In the genomic region with DNA sequence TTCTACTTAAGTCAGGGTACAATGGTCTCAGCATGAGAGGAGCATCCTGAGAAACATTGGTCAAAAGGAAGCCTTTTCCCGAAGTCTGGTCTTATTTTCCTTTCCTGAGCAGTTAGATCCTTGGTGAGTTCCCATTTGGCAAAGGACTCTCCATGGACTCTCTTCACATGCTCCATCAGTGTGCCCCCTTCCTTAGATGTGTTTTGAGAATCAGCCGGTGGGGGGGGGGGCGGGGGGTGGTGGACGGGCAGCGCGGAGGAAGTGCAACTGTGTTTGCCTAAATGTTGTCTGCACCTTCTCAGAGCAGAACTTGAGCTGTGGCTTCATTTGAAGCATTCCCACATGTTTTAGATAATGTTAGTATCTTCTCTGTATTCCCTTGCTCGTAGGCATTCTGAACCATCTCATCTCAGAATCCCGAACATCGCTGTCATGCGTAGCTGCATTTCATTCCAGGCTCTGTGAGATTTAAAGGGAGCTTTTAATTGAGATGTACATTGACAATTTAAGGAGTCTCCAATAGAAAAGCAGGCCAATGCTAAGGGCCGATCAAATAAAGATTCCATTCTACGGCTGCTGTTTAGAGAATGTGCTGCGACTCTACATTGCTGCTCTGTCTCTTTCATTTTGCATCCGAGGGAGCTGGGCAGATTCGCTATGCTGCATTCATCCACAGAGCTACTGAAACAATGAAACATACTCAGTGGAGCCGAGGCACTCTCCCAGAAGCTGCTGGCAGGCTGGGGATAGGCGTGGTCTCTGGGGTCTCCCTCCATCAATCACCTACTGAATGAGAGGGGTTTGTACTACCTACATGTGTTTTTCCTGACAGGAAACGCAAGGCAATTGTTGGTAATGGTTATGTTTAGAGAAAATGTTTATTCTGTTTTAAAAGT, we compare ENCODE assay signal across 9 mouse cellular contexts.
DNase-seq lines count a peak whose midpoint lies in the region; ATAC-seq and TF ChIP-seq lines count a peak whose summit lies in the region.
"Had no signal": no experiment of that assay in that cellular context is flagged by ENCODE, and none has a peak within 500 bp of the region (broad histone marks: within the 10 kb centered on the region; RNA-seq: fewer than 3 reads in every experiment).

No protein-coding gene starts in this region.

- no peaks in the 10 kb centered on the region for H3K36me3 ChIP-seq in lung, embryonic 14.5 days (ENCODE audit: insufficient read depth)
- no peaks in the 10 kb centered on the region for H3K36me3 ChIP-seq in neural tube, embryonic 14.5 days (ENCODE audit: control insufficient read depth, insufficient read depth, low read length)

- DNase-seq in embryo, embryonic 11 days = peak; percentile 55
- peak; percentile 10 to 28 for DNase-seq in frontal cortex, postnatal 14 days (ENCODE audit: low spot score in 2 of 2)
- DNase-seq in lung, embryonic 14.5 days = peak; percentile 41
- no peak for DNase-seq in thymus, postnatal 25 days
- DNase-seq in urinary bladder, postnatal 10 days (ENCODE audit: low spot score) = no peak
- no peak for DNase-seq in adrenal gland, adult 18-20 months (ENCODE audit: low spot score in 2 of 2)
- no peak for DNase-seq in testis, postnatal 14 days (ENCODE audit: low spot score)

- no peak for TF ChIP-seq CTCF in lung, embryonic 14.5 days (IDR thresholded peaks at IDR 0.05; ENCODE audit: low read depth)

- no peak overlapping the region for H3K9ac ChIP-seq in lung, embryonic 14.5 days
- no peak overlapping the region; the same call in 1 of the 2 replicates for H3K9ac ChIP-seq in neural tube, embryonic 14.5 days (replicated peaks; ENCODE audit: low read depth, low read length)

- peak overlapping the region; percentile 18; the same call in 1 of the 2 replicates for H3K4me2 ChIP-seq in lung, embryonic 14.5 days
- H3K4me2 ChIP-seq in neural tube, embryonic 14.5 days (ENCODE audit: low read depth, low read length) = peak overlapping the region; percentile 43

- ATAC-seq in lung, embryonic 14.5 days (ENCODE audit: insufficient read depth) = peak; percentile 69; the same call in 1 of the 2 replicates
- ATAC-seq in neural tube, embryonic 14.5 days (ENCODE audit: low read depth) = peak; percentile 89

- WGBS in lung, embryonic 14.5 days = 55% methylated on average over 18 of the region's 18 CpGs
- 34% methylated on average over 18 of the region's 18 CpGs for WGBS in neural tube, embryonic 14.5 days

- no peak overlapping the region for H3K4me3 ChIP-seq in lung, embryonic 14.5 days (ENCODE audit: low read depth, low read length)
- H3K4me3 ChIP-seq in neural tube, embryonic 14.5 days (ENCODE audit: low read depth, low read length) = peak overlapping the region; percentile 10; the same call in 1 of the 2 replicates
- H3K4me3 ChIP-seq: erythroblast, embryonic 14.5 days had no signal

- no peaks in the 10 kb centered on the region for H3K4me1 ChIP-seq in lung, embryonic 14.5 days (ENCODE audit: insufficient read depth)
- no peaks in the 10 kb centered on the region for H3K4me1 ChIP-seq in neural tube, embryonic 14.5 days (ENCODE audit: control insufficient read depth, insufficient read depth, low read length)

- no peak overlapping the region for H3K27ac ChIP-seq in lung, embryonic 14.5 days (ENCODE audit: low read depth)
- H3K27ac ChIP-seq in neural tube, embryonic 14.5 days (ENCODE audit: low read depth, low read length) = peak overlapping the region; percentile 55; the same call in 1 of the 2 replicates

- no peaks in the 10 kb centered on the region for H3K9me3 ChIP-seq in lung, embryonic 14.5 days (ENCODE audit: low read depth, low read length)
- no peaks in the 10 kb centered on the region for H3K9me3 ChIP-seq in neural tube, embryonic 14.5 days (ENCODE audit: control insufficient read depth, low read length)

- H3K27me3 ChIP-seq in lung, embryonic 14.5 days (ENCODE audit: insufficient read depth, low read length) = no peaks in the 10 kb centered on the region
- H3K27me3 ChIP-seq in neural tube, embryonic 14.5 days (ENCODE audit: control insufficient read depth, insufficient read depth, low read length) = no peaks in the 10 kb centered on the region

Comparison
In these comparisons a context has a peak if more than half of its experiments do, and no peak if none do; other contexts are left out.
1. DNase-seq: peak in embryo, embryonic 11 days (single experiment), frontal cortex, postnatal 14 days (2 of 2) and lung, embryonic 14.5 days (single experiment); none in thymus, postnatal 25 days (single experiment), urinary bladder, postnatal 10 days (single experiment), adrenal gland, adult 18-20 months (0 of 2) and testis, postnatal 14 days (single experiment).